Mouse (Mus musculus) spleen, adult 2 months (tissue): Measurements from ENCODE around the gene Mark3.

Experiments used
- CTCF ChIP-seq: fragments of 200-500 bp; IDR thresholded peaks from 2 replicates; pipeline ENCODE4 v1.5.1; 2011; ENCODE audit warnings: mild to moderate bottlenecking, inconsistent platforms; ENCODE audit not compliant: insufficient read depth, insufficient read length, insufficient replicate concordance; ENCODE audit errors: extremely low read depth
- POLR2A ChIP-seq: fragments of 200-500 bp; IDR thresholded peaks from 2 replicates; pipeline ENCODE4 v1.6.1; 2011; ENCODE audit warnings: low read depth, low read length, inconsistent platforms

DNA sequence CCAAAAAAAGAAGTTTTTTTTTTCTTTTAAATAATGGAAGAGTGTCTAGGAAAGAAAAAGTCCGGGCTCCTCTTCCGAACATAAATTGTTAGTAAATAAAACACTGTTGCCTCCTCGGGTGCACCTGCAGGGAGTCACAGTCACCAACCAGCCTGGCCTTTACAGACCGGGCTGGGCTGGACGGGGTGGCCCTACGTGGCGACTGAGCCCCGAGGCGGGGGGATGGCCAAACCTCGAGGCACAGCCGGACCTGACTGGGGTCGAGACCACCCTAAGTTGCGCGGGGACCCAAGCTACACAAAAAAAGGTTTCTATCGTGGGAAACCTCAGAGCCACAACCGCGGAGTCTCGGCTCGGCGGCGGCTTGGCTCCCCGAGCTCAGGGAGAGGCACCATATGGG, 37.0 kb upstream of the Mark3 start:
- TF ChIP-seq CTCF (no peak), POLR2A (no peak)
